Mouse (Mus musculus): ENCODE results near the gene Gm10251. TPM values are rescaled to one million over a fixed set of nuclear protein-coding genes. Genes with fewer than 3 reads are reported as not detected.
A peak's percentile ranks its signal among the peaks of the same experiment; 100 is the strongest.
"Not testable (repeated sequence)": the region's sequence is repeated elsewhere in the genome, so short reads cannot be mapped to it uniquely, and the experiment has no call there.

Gene Gm10251
- not detected for total RNA-seq (2021)
- long read RNA-seq, experiment 1: 0 reads
- long read RNA-seq, experiment 2: 0 reads

DNA sequence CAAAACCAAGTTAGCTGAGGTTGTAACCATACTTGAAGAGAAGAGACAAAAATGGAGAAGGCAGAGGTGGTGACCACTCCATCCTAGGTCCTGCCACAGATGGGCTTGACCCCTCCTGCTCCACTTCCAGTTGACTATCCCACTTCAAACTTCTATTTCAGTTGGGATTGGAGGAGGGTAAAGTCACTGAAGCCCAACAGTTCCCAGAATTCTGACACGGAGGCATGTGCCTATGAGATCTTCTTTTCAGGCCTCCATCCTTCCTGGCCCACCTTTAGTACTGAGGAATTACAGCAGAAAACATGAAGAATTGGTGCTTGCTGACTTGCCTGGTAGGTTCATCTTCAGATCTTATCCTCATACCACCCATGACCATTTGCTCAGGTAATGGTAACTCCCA, at the start of gene Gm10251:
TSS of gene Gm10251 (minus strand) at position 101 of the 400 bp plus-strand sequence.
- intact Hi-C loops (cut with DNase I); DNase-seq: not testable (repeated sequence)

GRCm38 (mm10) chr14:6720151-6720550, 36.2 kb upstream of the Gm10251 start, which contains the start of gene Gm8050:
Gene Gm8050, minus strand, starts transcription at chr14:6720251.
- DNase-seq; intact Hi-C loops (cut with DNase I): not testable (repeated sequence)

DNA sequence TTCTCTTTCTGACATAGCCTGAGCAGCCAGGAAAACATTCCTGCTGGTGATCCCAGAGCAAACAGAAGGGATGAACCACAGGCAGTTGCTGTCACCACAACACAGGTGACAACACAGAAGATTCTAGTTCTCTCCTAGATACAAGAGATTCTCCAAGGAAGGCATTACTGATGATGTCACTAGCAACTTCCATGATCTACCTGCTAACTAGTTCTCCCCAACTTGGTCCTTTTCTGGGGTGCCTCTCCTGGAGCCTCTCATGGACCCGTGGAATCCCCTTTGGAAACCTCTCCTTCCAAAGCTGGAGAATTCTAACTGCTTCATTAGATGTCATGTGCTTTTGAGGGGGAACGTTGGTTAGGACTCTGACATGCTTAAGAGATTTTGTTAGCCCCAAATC, 61.7 kb downstream of the Gm10251 start, which contains the start of gene Gm3460:
TSS of gene Gm3460 (minus strand) at position 101 of the 400 bp plus-strand sequence.
- DNase-seq; intact Hi-C loops (cut with DNase I): not testable (repeated sequence)

DNA sequence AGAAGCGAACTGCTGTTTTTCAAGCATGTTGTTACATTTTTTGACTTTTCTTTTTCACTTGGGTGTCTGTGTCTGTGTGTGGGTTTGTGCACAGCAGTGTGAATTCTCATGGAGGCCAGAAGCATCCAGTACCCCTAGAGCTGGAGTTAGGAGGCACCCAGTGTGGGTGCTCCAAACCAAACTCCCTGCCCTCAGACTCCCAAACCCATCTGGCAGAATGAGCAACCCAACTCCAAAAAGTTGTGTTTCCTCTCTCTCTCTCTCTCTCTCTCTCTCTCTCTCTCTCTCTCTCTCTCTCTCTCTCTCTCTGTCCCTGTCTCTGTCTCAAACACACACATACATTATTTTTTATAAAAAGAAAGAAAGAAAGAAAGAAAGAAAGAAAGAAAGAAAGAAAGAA, 77.5 kb downstream of the Gm10251 start:
- peak; percentile 1 for DNase-seq
- intact Hi-C loops (cut with DNase I): not testable (repeated sequence)

DNA sequence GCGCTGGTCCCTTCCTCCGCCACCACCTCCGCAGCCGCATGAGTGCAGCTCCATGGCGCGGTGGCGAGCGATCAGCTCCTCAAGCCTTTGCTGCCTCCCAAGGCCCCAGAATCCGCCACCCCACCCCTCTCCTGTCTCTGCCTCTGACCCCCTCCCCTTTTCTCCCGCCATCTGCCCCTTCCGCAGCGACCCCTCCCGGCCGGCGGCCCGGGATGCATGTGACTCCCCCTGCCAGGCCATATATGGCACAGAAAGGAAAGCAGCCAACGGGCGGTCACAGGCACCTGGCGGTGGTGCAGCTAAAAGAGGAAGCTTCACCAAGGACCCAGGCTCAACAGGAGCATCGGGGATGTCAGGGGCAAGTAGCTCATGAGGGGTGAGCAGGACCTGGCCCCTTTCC, 79.0 kb downstream of the Gm10251 start:
- intact Hi-C loops (cut with DNase I): not testable (repeated sequence)
- peak; percentile 6 to 19 for DNase-seq

DNA sequence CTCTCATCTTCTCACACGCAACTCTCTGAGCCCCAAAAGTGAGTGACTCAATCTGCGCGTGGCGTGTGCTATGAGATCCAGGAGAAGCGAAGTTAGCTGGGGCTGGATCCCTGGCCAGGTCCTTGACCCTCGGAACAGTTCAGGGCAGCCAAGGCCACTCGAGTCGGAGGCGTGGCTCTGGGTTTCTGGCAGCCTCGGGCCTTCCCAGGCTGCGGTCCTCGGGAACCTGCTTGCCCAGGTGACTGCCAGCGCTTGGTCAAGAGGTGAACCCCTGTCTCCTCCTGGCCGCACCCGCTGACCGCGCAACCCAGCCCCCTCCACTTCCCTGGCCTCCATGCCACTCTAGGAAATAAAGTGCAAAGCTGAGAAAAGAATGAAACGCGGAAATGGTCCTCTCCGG, 79.4 kb downstream of the Gm10251 start:
- peak; percentile 0 for DNase-seq
- intact Hi-C loops (cut with DNase I): not testable (repeated sequence)

GRCm38 (mm10) chr14:6590513-6590912, 93.5 kb downstream of the Gm10251 start, which contains the start of gene Gm3629:
Gene Gm3629, minus strand, starts transcription at chr14:6590613.
- intact Hi-C loops (cut with DNase I); DNase-seq: not testable (repeated sequence)

Other genes with a start within 250 kb of the Gm10251 start
- gene Gm3594, start 239.6 kb downstream of the Gm10251 start, total RNA-seq (2021): not detected
- gene Gm8356, start 146.9 kb downstream of the Gm10251 start, total RNA-seq (2021): not detected
- gene Gm3629, start 93.6 kb downstream of the Gm10251 start, total RNA-seq (2021): under 1 TPM; 0.41 to 0.80 TPM
- gene Gm3460, start 61.8 kb downstream of the Gm10251 start, total RNA-seq (2021): not detected
- gene Gm8050, start 36.1 kb upstream of the Gm10251 start, total RNA-seq (2021): under 1 TPM in 1 of 2 experiments, not detected in 1; 0.26 TPM
- gene Gm3636, start 58.2 kb upstream of the Gm10251 start, total RNA-seq (2021): under 1 TPM in 1 of 2 experiments, not detected in 1; 0.78 TPM
- gene Gm8362, start 90.2 kb upstream of the Gm10251 start, total RNA-seq (2021): under 1 TPM in 1 of 2 experiments, not detected in 1; 0.29 TPM
- gene Gm3642, start 156.1 kb upstream of the Gm10251 start, total RNA-seq (2021): not detected
- gene Gm3667, start 205.8 kb upstream of the Gm10251 start, total RNA-seq (2021): under 1 TPM; 0.33 to 0.56 TPM

Data from heart, postnatal 14 days (tissue).